Mouse (Mus musculus): Measurements from ENCODE around the gene Fah.

GRCm38 (mm10) chr7:84591347-84591746, 15.2 kb downstream of the Fah start:
- TF ChIP-seq FLI1 (IDR thresholded peaks at IDR 0.05; ENCODE audit: low read length) (no peak), GATA1 (IDR thresholded peaks at IDR 0.05; ENCODE audit: borderline replicate concordance, low read length) (no peak)

Data from megakaryocyte, embryonic 14.5 days (primary cell).